Mouse (Mus musculus) embryo, embryonic 9.5 days (tissue): ENCODE data around the gene Cask.

Experiments used
- DNase-seq: peaks from one replicate; pipeline ENCODE4 v3.0.0-alpha.2; 2017; ENCODE audit errors: extremely low spot score

Cask gene

DNA sequence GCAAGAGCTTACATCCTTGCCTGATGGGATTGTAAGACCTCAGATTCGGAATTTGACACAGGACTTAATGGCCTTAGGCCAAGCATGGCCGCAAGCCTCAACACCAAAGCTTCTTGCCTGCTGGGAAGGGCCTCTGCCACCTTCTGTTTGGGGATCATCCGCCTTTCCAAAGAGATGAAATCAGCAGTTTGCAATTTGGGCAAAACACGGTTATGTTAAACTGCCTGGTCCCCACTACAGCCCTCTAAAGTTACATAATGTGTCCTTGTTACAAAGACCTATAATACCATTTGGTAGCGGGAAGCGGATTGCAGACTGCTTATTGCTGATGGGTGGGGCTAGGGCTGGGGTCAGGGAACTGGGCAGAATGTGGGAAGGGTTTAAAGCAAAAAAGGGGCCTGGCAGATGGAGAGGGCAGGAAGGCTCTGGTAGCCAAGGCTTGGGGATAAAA, 384.0 kb downstream of the Cask start:
- no peak for DNase-seq
